Mouse (Mus musculus) ES-E14 (cell line): ENCODE results near the gene Kctd21.

ENCODE experiments used
- HCFC1 ChIP-seq: IDR thresholded peaks from 2 replicates; pipeline ENCODE4 v1.6.1; 2012; ENCODE audit warnings: low read length, inconsistent platforms, borderline replicate concordance; ENCODE audit not compliant: insufficient read depth
- MAFK ChIP-seq: IDR thresholded peaks from 2 replicates; pipeline ENCODE4 v1.6.1; 2014; ENCODE audit warnings: mild to moderate bottlenecking, low read depth, low read length, inconsistent platforms; ENCODE audit not compliant: insufficient read depth
- ZNF384 ChIP-seq: IDR thresholded peaks from 2 replicates; pipeline ENCODE4 v1.6.1; 2012; ENCODE audit warnings: low read depth, low read length, inconsistent platforms

DNA sequence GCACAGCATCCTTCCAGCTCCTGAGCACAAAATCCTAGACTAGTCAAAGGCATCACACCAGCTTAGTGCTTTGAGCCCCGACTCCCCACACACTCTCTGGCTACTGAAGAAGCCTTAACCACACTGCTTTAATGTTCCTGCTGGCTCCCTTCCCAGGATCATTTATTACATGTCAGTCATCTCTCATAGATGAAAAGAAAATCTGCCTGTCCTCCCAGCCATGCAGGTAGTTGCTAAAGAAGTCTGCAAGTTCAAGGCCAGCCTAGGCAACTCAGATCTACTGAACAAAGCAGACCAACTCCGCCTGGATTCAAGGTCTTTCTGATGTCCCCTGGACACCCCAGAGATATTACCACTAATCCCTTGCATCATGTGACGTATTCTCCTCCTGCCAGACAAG is 14.4 kb upstream of the Kctd21 start:
- TF ChIP-seq HCFC1 (no peak), ZNF384 (no peak), MAFK (no peak)
